Mouse (Mus musculus) CH12.LX (cell line): ENCODE measurements around the gene Tnfsf12.

Experiments used
- BHLHE40 ChIP-seq: IDR thresholded peaks from 2 replicates; pipeline ENCODE4 v1.6.1; 2011; ENCODE audit warnings: mild to moderate bottlenecking, low read depth, low read length, improper control_type of control experiment
- CHD2 ChIP-seq: IDR thresholded peaks from 2 replicates; pipeline ENCODE4 v1.6.1; 2011; ENCODE audit warnings: low read length, improper control_type of control experiment
- CTCF ChIP-seq, 2 experiments: IDR thresholded peaks in 1 of 2; conservative IDR thresholded peaks in 1 of 2; 2 replicates each; pipeline ENCODE4 v1.5.1; 2011 to 2012; ENCODE audit warnings: low read depth in 2 of 2, low read length in 2 of 2, improper control_type of control experiment in 1 of 2, inconsistent platforms in 1 of 2, mild to moderate bottlenecking in 1 of 2, moderate library complexity in 1 of 2
- E2F4 ChIP-seq: IDR thresholded peaks from 2 replicates; pipeline ENCODE4 v1.6.1; 2011; ENCODE audit warnings: low read depth, low read length, improper control_type of control experiment; ENCODE audit not compliant: insufficient replicate concordance
- EP300 ChIP-seq: IDR thresholded peaks from 2 replicates; pipeline ENCODE4 v1.6.1; 2011; ENCODE audit warnings: low read length, improper control_type of control experiment
- JUN ChIP-seq: IDR thresholded peaks from 2 replicates; pipeline ENCODE4 v1.6.1; 2011; ENCODE audit warnings: low read depth, mild to moderate bottlenecking, low read length, improper control_type of control experiment, moderate library complexity; ENCODE audit not compliant: insufficient read depth
- MXI1 ChIP-seq: IDR thresholded peaks from 2 replicates; pipeline ENCODE4 v1.6.1; 2011; ENCODE audit warnings: mild to moderate bottlenecking, low read depth, low read length, improper control_type of control experiment
- POLR2A ChIP-seq: IDR thresholded peaks from 2 replicates; pipeline ENCODE4 v1.6.1; 2011; ENCODE audit warnings: low read depth, mild to moderate bottlenecking, improper control_type of control experiment, low read length
- TCF12 ChIP-seq: IDR thresholded peaks from 2 replicates; pipeline ENCODE4 v1.6.1; 2014; ENCODE audit warnings: low read depth, mild to moderate bottlenecking, inconsistent platforms, low read length, improper control_type of control experiment
- USF1 ChIP-seq: IDR thresholded peaks from 2 replicates; pipeline ENCODE4 v1.6.1; 2014; ENCODE audit warnings: low read depth, mild to moderate bottlenecking, inconsistent platforms, low read length, improper control_type of control experiment
- USF2 ChIP-seq: conservative IDR thresholded peaks from 2 replicates; pipeline ENCODE4 v1.6.1; 2011; ENCODE audit warnings: low read depth, low read length, improper control_type of control experiment
- ZMIZ1 ChIP-seq: IDR thresholded peaks from 2 replicates; pipeline ENCODE4 v1.6.1; 2012; ENCODE audit warnings: low read depth, mild to moderate bottlenecking, inconsistent platforms, low read length, improper control_type of control experiment
- ZNF384 ChIP-seq: IDR thresholded peaks from 2 replicates; pipeline ENCODE4 v1.6.1; 2012; ENCODE audit warnings: low read depth, low read length, improper control_type of control experiment, inconsistent platforms

DNA sequence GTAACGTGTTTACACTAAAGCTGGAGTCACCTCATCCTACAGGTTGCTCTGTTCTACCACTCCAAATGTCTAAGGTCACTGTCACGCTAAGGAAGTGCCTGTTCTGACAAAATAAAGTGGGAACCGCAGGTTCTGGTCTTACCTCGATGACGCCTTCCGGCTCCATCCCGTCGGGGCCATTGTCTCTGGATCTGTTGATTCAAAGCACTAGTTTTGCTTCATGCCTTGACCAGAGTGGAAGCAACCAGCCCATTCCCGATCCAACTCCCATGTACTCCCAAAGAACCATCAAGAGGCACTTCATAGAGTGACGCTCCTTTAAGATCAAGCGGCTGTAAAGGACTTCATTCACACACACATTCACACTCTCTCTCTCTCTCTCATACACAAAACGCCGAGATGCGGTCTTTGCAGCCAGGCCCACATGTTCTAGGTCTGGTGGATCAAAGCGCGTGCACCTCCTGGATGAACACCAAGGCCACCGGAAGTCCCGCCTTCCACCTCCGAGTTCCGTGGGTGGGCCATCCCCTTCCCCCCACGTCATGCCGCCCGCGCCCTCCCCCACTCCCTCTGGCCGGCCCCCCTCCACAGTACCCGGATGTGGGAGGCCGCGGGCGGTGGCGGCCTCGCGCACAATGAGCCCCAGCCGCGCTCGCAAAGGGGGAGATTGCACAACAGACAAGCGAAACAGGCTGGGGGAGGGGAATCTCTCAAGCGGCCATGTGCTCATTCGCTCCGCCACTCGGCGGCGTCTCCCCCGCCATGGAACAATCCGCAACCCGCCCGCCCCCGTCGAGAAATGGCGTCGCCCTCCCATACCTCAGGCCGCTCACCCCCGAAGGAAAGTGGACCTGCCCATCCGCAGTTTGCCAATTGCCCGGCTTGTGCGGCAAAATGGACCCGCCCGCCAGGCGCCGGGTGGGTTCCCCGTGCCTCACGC is 24.6 kb downstream of the Tnfsf12 start:
- TF ChIP-seq USF2: no peak
- no peak for TF ChIP-seq CTCF (conservative IDR thresholded peaks at IDR 0.05 in 1 of 2, IDR thresholded peaks at IDR 0.05 in 1 of 2; ENCODE audit: low read depth in 2 of 2, low read length in 2 of 2)
- TF ChIP-seq POLR2A: peak; percentile 75
- TF ChIP-seq CHD2: peak; percentile 96
- TF ChIP-seq ZNF384: no peak
- TF ChIP-seq JUN: no peak
- peak; percentile 78 for TF ChIP-seq ZMIZ1
- TF ChIP-seq MXI1: peak; percentile 98
- TF ChIP-seq USF1: no peak; the same call in 1 of the 2 replicates
- TF ChIP-seq TCF12: peak; percentile 89
- TF ChIP-seq E2F4: no peak
- TF ChIP-seq BHLHE40: peak; percentile 66; the same call in 1 of the 2 replicates
- no peak for TF ChIP-seq EP300
